Mouse (Mus musculus): ENCODE measurements around the gene Lingo1.

- TF ChIP-seq CTCF (IDR thresholded peaks at IDR 0.05; ENCODE audit: extremely low read depth, insufficient read depth, insufficient read length, insufficient replicate concordance) = no peak
- no peak for TF ChIP-seq POLR2A (IDR thresholded peaks at IDR 0.05; ENCODE audit: low read depth, low read length)
Measured at GRCm38 (mm10) chr9:56608691-56609351, 187.4 kb downstream of the Lingo1 start.

All from spleen, adult 2 months (tissue).